Mouse (Mus musculus) spleen, adult 2 months (tissue): ENCODE results near the gene Fgfr2. TPM values are rescaled to one million over a fixed set of nuclear protein-coding genes. Genes with fewer than 3 reads are reported as not detected.

ENCODE experiments used
- DNase-seq, 2 experiments: peaks; one replicate each; pipeline versions ENCODE4 v3.0.0 to v3.0.0-alpha.2; 2012 to 2021; ENCODE audit warnings: low spot score in 2 of 2, low read depth in 1 of 2
- H3K27ac ChIP-seq: fragments of 200-500 bp; 2 replicates; pipeline ENCODE4 v1.5.1; 2012; ENCODE audit warnings: low read length, inconsistent platforms; ENCODE audit not compliant: insufficient read depth
- H3K27me3 ChIP-seq: fragments of 200-500 bp; 2 replicates; pipeline ENCODE4 v1.6.1; 2012; ENCODE audit warnings: mild to moderate bottlenecking, moderate library complexity, low read length, inconsistent platforms; ENCODE audit not compliant: control insufficient read depth, insufficient read depth
- H3K36me3 ChIP-seq: fragments of 200-500 bp; 2 replicates; pipeline ENCODE4 v1.6.1; 2012; ENCODE audit warnings: mild to moderate bottlenecking, low read length, inconsistent platforms; ENCODE audit not compliant: control insufficient read depth, insufficient read depth
- H3K4me1 ChIP-seq: fragments of 200-500 bp; 2 replicates; pipeline ENCODE4 v1.6.1; 2011; ENCODE audit warnings: inconsistent platforms; ENCODE audit not compliant: control insufficient read depth, insufficient read depth, insufficient read length
- H3K4me3 ChIP-seq: fragments of 200-500 bp; 2 replicates; pipeline ENCODE4 v1.5.1; 2011; ENCODE audit warnings: mild to moderate bottlenecking, inconsistent platforms; ENCODE audit not compliant: insufficient read depth, insufficient read length; ENCODE audit errors: extremely low read depth
- CTCF ChIP-seq: fragments of 200-500 bp; IDR thresholded peaks from 2 replicates; pipeline ENCODE4 v1.5.1; 2011; ENCODE audit warnings: mild to moderate bottlenecking, inconsistent platforms; ENCODE audit not compliant: insufficient read depth, insufficient read length, insufficient replicate concordance; ENCODE audit errors: extremely low read depth
- POLR2A ChIP-seq: fragments of 200-500 bp; IDR thresholded peaks from 2 replicates; pipeline ENCODE4 v1.6.1; 2011; ENCODE audit warnings: low read depth, low read length, inconsistent platforms
- WGBS: fragments of 180-500 bp; shearing (Covaris S2); methylation state at CpG from one replicate; pipeline ENCODE4 v1.1.7; 2018; 5-methylcytosine and 5-hydroxymethylcytosine counted together
- polyA plus RNA-seq: library from polyadenylated mRNA; depleted of rRNA; stranded (reverse); fragments of >200 nt; gene quantifications from 2 replicates; pipeline ENCODE4 v1.2.3, GENCODE M21; 2012

The Fgfr2 gene
- polyA plus RNA-seq, 1 experiment, result 1.6 TPM

- no peaks in the 10 kb centered on the region for H3K27me3 ChIP-seq
- no peak for DNase-seq
- H3K4me1 ChIP-seq, result peaks cover 16% of the 10 kb centered on the region; the same call in 1 of the 2 replicates
- no peak overlapping the region for H3K4me3 ChIP-seq
- H3K36me3 ChIP-seq, result no peaks in the 10 kb centered on the region
- 55% methylated on average over 2 of the region's 2 CpGs for WGBS
- TF ChIP-seq CTCF (no peak), POLR2A (no peak)
- H3K27ac ChIP-seq, result no peak overlapping the region
These were observed 753.4 kb downstream of the Fgfr2 start for GRCm38 (mm10) chr7:132369784-132370183.

GRCm38 (mm10) chr7:132368859-132369258 lies 754.3 kb downstream of the Fgfr2 start:
- no peak overlapping the region for H3K4me3 ChIP-seq
- no peaks in the 10 kb centered on the region for H3K27me3 ChIP-seq
- DNase-seq, result no peak
- H3K27ac ChIP-seq, result no peak overlapping the region
- peaks cover 18% of the 10 kb centered on the region; the same call in 1 of the 2 replicates for H3K4me1 ChIP-seq
- WGBS, result 71% methylated on average over 6 of the region's 6 CpGs
- TF ChIP-seq CTCF (no peak), POLR2A (no peak)
- H3K36me3 ChIP-seq, result no peaks in the 10 kb centered on the region

- H3K36me3 ChIP-seq, result no peaks in the 10 kb centered on the region
- no peak overlapping the region for H3K27ac ChIP-seq
- 59% methylated on average over 3 of the region's 3 CpGs for WGBS
- H3K27me3 ChIP-seq, result no peaks in the 10 kb centered on the region
- peaks cover 18% of the 10 kb centered on the region; the same call in 1 of the 2 replicates for H3K4me1 ChIP-seq
- H3K4me3 ChIP-seq, result no peak overlapping the region
- no peak for DNase-seq
- TF ChIP-seq POLR2A, result no peak
- TF ChIP-seq CTCF, result no peak
These were observed 755.8 kb downstream of the Fgfr2 start for GRCm38 (mm10) chr7:132367344-132367743.

- H3K4me1 ChIP-seq, result peaks cover 18% of the 10 kb centered on the region; the same call in 1 of the 2 replicates
- H3K4me3 ChIP-seq, result peak overlapping the region; percentile 61
- peak overlapping the region; percentile 88 for H3K27ac ChIP-seq
- TF ChIP-seq CTCF (no peak), POLR2A (peak; percentile 85)
- 15% methylated on average over 5 of the region's 5 CpGs for WGBS
- no peaks in the 10 kb centered on the region for H3K36me3 ChIP-seq
- H3K27me3 ChIP-seq, result no peaks in the 10 kb centered on the region
- peak; percentile 57 to 77 for DNase-seq
These were observed 757.3 kb downstream of the Fgfr2 start for GRCm38 (mm10) chr7:132365703-132366384.

GRCm38 (mm10) chr7:132365111-132365510 lies 758.0 kb downstream of the Fgfr2 start:
- WGBS, result 29% methylated on average over 5 of the region's 5 CpGs
- TF ChIP-seq POLR2A (no peak), CTCF (no peak)
- Histone ChIP-seq H3K4me1 (peaks cover 18% of the 10 kb centered on the region; the same call in 1 of the 2 replicates), H3K36me3 (no peaks in the 10 kb centered on the region), H3K4me3 (peak overlapping the region; percentile 61), H3K27me3 (no peaks in the 10 kb centered on the region), H3K27ac (peak overlapping the region; percentile 88)
- DNase-seq, result no peak

- Histone ChIP-seq H3K27ac (peak overlapping the region; percentile 88), H3K27me3 (no peaks in the 10 kb centered on the region), H3K4me3 (peak overlapping the region; percentile 61), H3K4me1 (peaks cover 16% of the 10 kb centered on the region; the same call in 1 of the 2 replicates), H3K36me3 (no peaks in the 10 kb centered on the region)
- peak in 1 of 2 experiments; percentile 37 for DNase-seq
- WGBS, result 12% methylated on average over 5 of the region's 5 CpGs
- TF ChIP-seq CTCF, result no peak
- TF ChIP-seq POLR2A, result no peak; the same call in 1 of the 2 replicates
These were observed 758.6 kb downstream of the Fgfr2 start for GRCm38 (mm10) chr7:132364506-132364905.

GRCm38 (mm10) chr7:132360336-132360735 lies 762.8 kb downstream of the Fgfr2 start:
- Histone ChIP-seq H3K27me3 (no peaks in the 10 kb centered on the region), H3K4me3 (no peak overlapping the region), H3K4me1 (peaks cover 33% of the 10 kb centered on the region), H3K36me3 (no peaks in the 10 kb centered on the region), H3K27ac (no peak overlapping the region)
- no peak for DNase-seq
- TF ChIP-seq CTCF (no peak), POLR2A (no peak)
- 60% methylated on average over 4 of the region's 4 CpGs for WGBS
